Comparison of ENCODE assay signal across 13 mouse cellular contexts in genomic region chr4:138465446-138465845, GRCm38 (mm10). TPM values are rescaled to one million over a fixed set of nuclear protein-coding genes. Genes with fewer than 3 reads are reported as not detected.
DNase-seq lines count a peak whose midpoint lies in the region; ATAC-seq lines count a peak whose summit lies in the region.
"Had no signal": no experiment of that assay in that cellular context is flagged by ENCODE, and none has a peak within 500 bp of the region (broad histone marks: within the 10 kb centered on the region; RNA-seq: fewer than 3 reads in every experiment).

No protein-coding gene starts in this region.

- 40% methylated on average over 8 of the region's 8 CpGs for WGBS in hindbrain, embryonic 11.5 days
- 40% methylated on average over 8 of the region's 8 CpGs for WGBS in hindbrain, embryonic 13.5 days
- 46% methylated on average over 8 of the region's 8 CpGs for WGBS in lung, embryonic 16.5 days
- WGBS in intestine, embryonic 15.5 days, result 40% methylated on average over 8 of the region's 8 CpGs
- 37% methylated on average over 8 of the region's 8 CpGs for WGBS in neural tube, embryonic 13.5 days

- H3K36me3 ChIP-seq in hindbrain, embryonic 11.5 days (ENCODE audit: control insufficient read depth, insufficient read depth, low read length), result no peaks in the 10 kb centered on the region
- no peaks in the 10 kb centered on the region for H3K36me3 ChIP-seq in hindbrain, embryonic 13.5 days
- no peaks in the 10 kb centered on the region for H3K36me3 ChIP-seq in lung, embryonic 16.5 days (ENCODE audit: control insufficient read depth, insufficient read depth, low read length)
- H3K36me3 ChIP-seq in intestine, embryonic 15.5 days, result no peaks in the 10 kb centered on the region
- H3K36me3 ChIP-seq in neural tube, embryonic 13.5 days, result no peaks in the 10 kb centered on the region
- H3K36me3 ChIP-seq: embryonic facial prominence, embryonic 12.5 days; limb, embryonic 13.5 days had no signal

- H3K27me3 ChIP-seq in hindbrain, embryonic 11.5 days (ENCODE audit: control insufficient read depth, insufficient read depth, low read length), result peaks cover 5% of the 10 kb centered on the region; the same call in 1 of the 2 replicates
- H3K27me3 ChIP-seq in hindbrain, embryonic 13.5 days, result 0 out of 2 replicates have a peak, but pooled peaks cover 13% of the 10 kb centered on the region
- H3K27me3 ChIP-seq in lung, embryonic 16.5 days (ENCODE audit: control insufficient read depth, insufficient read depth, low read depth, low read length), result no peaks in the 10 kb centered on the region
- H3K27me3 ChIP-seq in intestine, embryonic 15.5 days (replicated peaks), result no peaks in the 10 kb centered on the region
- H3K27me3 ChIP-seq in neural tube, embryonic 13.5 days, result peaks cover 12% of the 10 kb centered on the region

- H3K9ac ChIP-seq in hindbrain, embryonic 11.5 days (ENCODE audit: low read depth, low read length), result no peak overlapping the region
- H3K9ac ChIP-seq in hindbrain, embryonic 13.5 days, result no peak overlapping the region
- no peak overlapping the region for H3K9ac ChIP-seq in lung, embryonic 16.5 days (ENCODE audit: low read length)
- H3K9ac ChIP-seq in intestine, embryonic 15.5 days, result 0 out of 2 replicates have a peak overlapping the region, but pooled peaks have one; percentile 6
- 0 out of 2 replicates have a peak overlapping the region, but pooled peaks have one; percentile 1 for H3K9ac ChIP-seq in neural tube, embryonic 13.5 days
- H3K9ac ChIP-seq: limb, embryonic 13.5 days had no signal

- ATAC-seq in hindbrain, embryonic 11.5 days (ENCODE audit: low FRiP score), result no peak
- ATAC-seq in hindbrain, embryonic 13.5 days (ENCODE audit: low FRiP score), result no peak
- no peak for ATAC-seq in lung, embryonic 16.5 days (ENCODE audit: low read depth)
- ATAC-seq in intestine, embryonic 15.5 days, result no peak
- ATAC-seq in neural tube, embryonic 13.5 days (ENCODE audit: low read depth), result no peak
- ATAC-seq: CD4-positive, CD25-positive, alpha-beta regulatory T cell, adult 4 months had no signal

- 0 out of 2 replicates have a peak overlapping the region, but pooled peaks have one; percentile 73 for H3K27ac ChIP-seq in hindbrain, embryonic 11.5 days (ENCODE audit: low read depth, low read length)
- H3K27ac ChIP-seq in hindbrain, embryonic 13.5 days, result no peak overlapping the region
- H3K27ac ChIP-seq in lung, embryonic 16.5 days (ENCODE audit: low read length), result peak overlapping the region; percentile 94
- peak overlapping the region; percentile 96 for H3K27ac ChIP-seq in intestine, embryonic 15.5 days
- H3K27ac ChIP-seq in neural tube, embryonic 13.5 days (replicated peaks), result peak overlapping the region; percentile 94
- H3K27ac ChIP-seq: embryonic facial prominence, embryonic 12.5 days; limb, embryonic 13.5 days had no signal

- peaks cover 6% of the 10 kb centered on the region; the same call in 1 of the 2 replicates for H3K4me1 ChIP-seq in hindbrain, embryonic 11.5 days (replicated peaks; ENCODE audit: control insufficient read depth, insufficient read depth, low read length)
- peaks cover 50% of the 10 kb centered on the region for H3K4me1 ChIP-seq in hindbrain, embryonic 13.5 days (replicated peaks)
- peaks cover 33% of the 10 kb centered on the region for H3K4me1 ChIP-seq in lung, embryonic 16.5 days (replicated peaks; ENCODE audit: control insufficient read depth, insufficient read depth, low read length)
- H3K4me1 ChIP-seq in intestine, embryonic 15.5 days (replicated peaks), result peaks cover 59% of the 10 kb centered on the region
- H3K4me1 ChIP-seq in neural tube, embryonic 13.5 days (replicated peaks), result peaks cover 70% of the 10 kb centered on the region

- DNase-seq in hindbrain, embryonic 11.5 days (ENCODE audit: low spot score), result no peak
- no peak for DNase-seq in lung, postnatal 10 days
- no peak for DNase-seq in ovary, adult 18-20 months (ENCODE audit: low spot score)
- DNase-seq in gastrocnemius, postnatal 10 days, result no peak
- DNase-seq: cerebellum, adult 9-11 months; right cerebral cortex, postnatal 4 days had no signal

- H3K9me3 ChIP-seq in hindbrain, embryonic 11.5 days (ENCODE audit: control insufficient read depth, low read length), result no peaks in the 10 kb centered on the region
- no peaks in the 10 kb centered on the region for H3K9me3 ChIP-seq in hindbrain, embryonic 13.5 days
- no peaks in the 10 kb centered on the region for H3K9me3 ChIP-seq in lung, embryonic 16.5 days (ENCODE audit: control insufficient read depth, low read length)
- no peaks in the 10 kb centered on the region for H3K9me3 ChIP-seq in intestine, embryonic 15.5 days
- H3K9me3 ChIP-seq in neural tube, embryonic 13.5 days, result no peaks in the 10 kb centered on the region
- H3K9me3 ChIP-seq: embryonic facial prominence, embryonic 12.5 days; limb, embryonic 13.5 days had no signal

- no peak overlapping the region for H3K4me3 ChIP-seq in hindbrain, embryonic 11.5 days (ENCODE audit: low read depth, low read length)
- H3K4me3 ChIP-seq in hindbrain, embryonic 13.5 days, result no peak overlapping the region
- H3K4me3 ChIP-seq in lung, embryonic 16.5 days (ENCODE audit: low read length), result no peak overlapping the region
- no peak overlapping the region for H3K4me3 ChIP-seq in intestine, embryonic 15.5 days (replicated peaks)
- no peak overlapping the region for H3K4me3 ChIP-seq in neural tube, embryonic 13.5 days
- H3K4me3 ChIP-seq: embryonic facial prominence, embryonic 12.5 days had no signal

- H3K4me2 ChIP-seq in hindbrain, embryonic 11.5 days (replicated peaks; ENCODE audit: low read depth, low read length), result no peak overlapping the region
- H3K4me2 ChIP-seq in hindbrain, embryonic 13.5 days, result no peak overlapping the region
- H3K4me2 ChIP-seq in lung, embryonic 16.5 days (ENCODE audit: low read depth, low read length), result no peak overlapping the region
- no peak overlapping the region for H3K4me2 ChIP-seq in intestine, embryonic 15.5 days (replicated peaks)
- 0 out of 2 replicates have a peak overlapping the region, but pooled peaks have one; percentile 44 for H3K4me2 ChIP-seq in neural tube, embryonic 13.5 days

RNA-seq across cellular contexts. Expression of gene Camk2n1, which starts 11.3 kb away (rescaled TPM):
- 6.0 and 6.4 TPM in 2 replicates for polyA plus RNA-seq in hindbrain, embryonic 11.5 days (2014; fragmentation: Nextera tagmentation; extraction: Ambion mirVana)
- 14.3 and 14.8 TPM in 2 replicates for polyA plus RNA-seq in hindbrain, embryonic 13.5 days (2015; fragmentation: Nextera tagmentation; extraction: Ambion mirVana)
- polyA plus RNA-seq in lung, embryonic 16.5 days (2015; fragmentation: Nextera tagmentation; extraction: Ambion mirVana), result 2.5 and 2.9 TPM in 2 replicates
- 4.8 and 5.5 TPM in 2 replicates for polyA plus RNA-seq in intestine, embryonic 15.5 days (2015; fragmentation: Nextera tagmentation; extraction: Ambion mirVana)
- 15.0 and 15.3 TPM in 2 replicates for polyA plus RNA-seq in neural tube, embryonic 13.5 days (2015; fragmentation: Nextera tagmentation; extraction: Ambion mirVana)
- 1 to 10 TPM; 5.9 to 7.2 TPM for total RNA-seq in gastrocnemius, postnatal 10 days (2021)

RNA-seq across cellular contexts. Expression of gene Mul1, which starts 31.0 kb away (rescaled TPM):
- polyA plus RNA-seq in hindbrain, embryonic 11.5 days (2014; fragmentation: Nextera tagmentation; extraction: Ambion mirVana), result 16.0 and 16.6 TPM in 2 replicates
- 20.9 and 21.4 TPM in 2 replicates for polyA plus RNA-seq in hindbrain, embryonic 13.5 days (2015; fragmentation: Nextera tagmentation; extraction: Ambion mirVana)
- polyA plus RNA-seq in lung, embryonic 16.5 days (2015; fragmentation: Nextera tagmentation; extraction: Ambion mirVana), result 16.8 and 18.2 TPM in 2 replicates
- polyA plus RNA-seq in intestine, embryonic 15.5 days (2015; fragmentation: Nextera tagmentation; extraction: Ambion mirVana), result 24.9 and 25.7 TPM in 2 replicates
- polyA plus RNA-seq in neural tube, embryonic 13.5 days (2015; fragmentation: Nextera tagmentation; extraction: Ambion mirVana), result 19.8 and 21.6 TPM in 2 replicates
- total RNA-seq in gastrocnemius, postnatal 10 days (2021), result 10 to 100 TPM; 32.3 to 35.7 TPM

Comparison
In these comparisons a context has a peak if more than half of its experiments do, and no peak if none do; other contexts are left out.
1. H3K9ac ChIP-seq: peak in intestine, embryonic 15.5 days (single experiment) and neural tube, embryonic 13.5 days (single experiment); none in hindbrain, embryonic 11.5 days (single experiment), hindbrain, embryonic 13.5 days (single experiment) and lung, embryonic 16.5 days (single experiment).